Mouse (Mus musculus): ENCODE results near the gene Pmp22.

Pmp22 gene

DNA sequence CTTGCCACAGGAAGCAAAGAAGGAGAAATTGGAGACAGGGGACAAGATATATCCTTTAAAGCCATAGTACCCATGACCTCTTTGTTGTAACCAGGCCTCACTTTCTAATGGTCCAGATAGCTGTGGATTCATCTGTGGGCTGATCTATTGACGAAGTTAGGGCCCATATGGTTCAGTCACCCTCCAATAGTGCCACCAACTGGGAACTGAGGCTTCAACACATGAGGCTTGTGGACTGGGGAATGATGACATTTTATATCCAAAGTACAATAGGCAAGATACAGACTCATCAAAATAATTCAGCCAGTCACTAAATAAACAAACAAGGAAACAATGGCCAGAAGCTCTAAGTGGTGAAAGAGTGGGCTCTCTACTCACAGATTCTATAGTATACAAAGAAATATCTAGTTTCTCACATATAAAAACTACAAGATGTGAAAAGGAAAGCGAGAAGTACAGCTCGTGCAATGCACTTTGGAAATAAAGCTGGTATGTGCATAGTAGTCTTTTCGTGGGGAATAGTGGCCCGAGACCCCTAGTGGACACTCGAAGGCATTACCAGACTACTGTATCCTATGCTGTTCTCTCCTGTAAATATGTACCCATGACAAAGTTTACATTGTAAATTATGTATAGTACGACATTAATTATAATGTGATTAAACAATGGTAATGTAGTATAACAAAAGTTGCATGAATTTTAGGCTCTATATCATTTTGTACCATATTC, 36.1 kb downstream of the Pmp22 start:
- no peak for TF ChIP-seq GATA4 (IDR thresholded peaks at IDR 0.05; ENCODE audit: insufficient replicate concordance, low read length)

DNA sequence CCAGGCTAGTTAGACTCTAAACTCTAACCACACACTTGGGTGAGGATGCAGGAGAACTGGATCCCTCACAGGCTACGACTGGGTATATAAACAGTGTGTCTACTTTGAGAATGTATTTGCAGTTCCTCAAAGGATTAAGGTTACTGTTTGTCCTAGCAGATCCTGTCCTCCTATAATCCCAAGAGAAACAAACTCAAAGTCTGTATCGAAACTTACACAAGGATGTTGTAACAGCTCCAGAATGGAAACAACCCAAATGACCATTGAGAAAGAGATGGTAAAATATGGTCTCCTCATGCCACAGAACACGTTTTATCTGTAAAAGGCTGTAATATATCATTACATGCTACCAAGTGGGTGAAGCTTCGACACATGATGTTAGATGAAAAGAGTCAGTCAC, 39.0 kb downstream of the Pmp22 start:
- no peak for TF ChIP-seq GATA4 (IDR thresholded peaks at IDR 0.05; ENCODE audit: insufficient replicate concordance, low read length)

DNA sequence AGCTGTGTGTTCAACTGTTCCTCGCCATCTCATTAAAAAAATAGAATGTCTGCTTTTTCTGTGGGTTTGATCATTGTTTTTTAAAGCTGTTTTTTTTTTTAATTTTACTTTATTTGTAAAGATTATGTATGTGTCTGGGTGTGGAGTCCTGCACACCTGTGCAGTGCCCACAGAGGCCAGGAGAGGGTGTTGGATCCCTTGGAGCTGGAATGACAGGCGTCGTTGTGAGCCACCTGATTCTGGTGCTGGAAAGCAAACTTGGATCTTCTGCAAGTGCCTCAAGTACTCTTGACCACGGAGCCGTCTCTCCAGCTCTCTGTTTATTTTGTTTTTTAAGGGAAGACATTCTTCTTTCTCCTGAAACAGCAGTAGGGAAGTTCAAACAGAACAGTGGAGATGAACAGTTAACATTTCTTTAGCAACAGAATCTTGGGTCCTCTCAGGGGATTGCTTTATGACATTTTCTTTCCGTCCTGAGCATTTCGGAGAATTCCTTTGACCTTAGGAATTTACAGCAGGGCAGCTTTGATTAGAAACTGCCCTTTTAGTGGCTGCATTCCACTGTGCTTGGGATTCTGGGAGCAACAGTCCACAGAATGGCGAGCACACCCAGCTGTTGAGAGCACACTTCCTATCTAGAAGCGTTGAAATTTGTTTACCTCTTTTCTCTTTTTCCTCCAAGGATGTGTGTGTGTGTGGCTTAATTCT, 39.9 kb downstream of the Pmp22 start:
- no peak for TF ChIP-seq GATA4 (IDR thresholded peaks at IDR 0.05; ENCODE audit: insufficient replicate concordance, low read length)

DNA sequence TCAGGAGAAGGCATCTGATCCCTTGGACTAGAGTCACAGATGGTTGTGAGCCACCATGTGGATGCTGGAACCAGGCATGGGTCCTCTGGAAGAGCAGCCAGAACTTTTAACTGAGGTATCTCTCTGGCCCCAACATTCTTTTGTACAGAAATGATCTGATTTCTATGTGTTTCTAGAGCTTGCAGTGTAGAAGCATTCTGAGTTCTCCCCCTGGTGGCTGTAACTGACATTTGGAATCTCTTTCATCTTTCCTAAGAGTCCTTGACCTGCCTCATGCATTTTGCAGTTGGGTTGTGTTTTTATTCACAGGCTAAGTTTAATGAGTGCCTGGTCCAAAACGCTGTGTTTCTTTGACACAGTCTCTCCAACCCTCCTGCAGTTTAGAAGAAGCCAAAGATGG, 43.2 kb downstream of the Pmp22 start:
- no peak for TF ChIP-seq GATA4 (IDR thresholded peaks at IDR 0.05; ENCODE audit: insufficient replicate concordance, low read length)

DNA sequence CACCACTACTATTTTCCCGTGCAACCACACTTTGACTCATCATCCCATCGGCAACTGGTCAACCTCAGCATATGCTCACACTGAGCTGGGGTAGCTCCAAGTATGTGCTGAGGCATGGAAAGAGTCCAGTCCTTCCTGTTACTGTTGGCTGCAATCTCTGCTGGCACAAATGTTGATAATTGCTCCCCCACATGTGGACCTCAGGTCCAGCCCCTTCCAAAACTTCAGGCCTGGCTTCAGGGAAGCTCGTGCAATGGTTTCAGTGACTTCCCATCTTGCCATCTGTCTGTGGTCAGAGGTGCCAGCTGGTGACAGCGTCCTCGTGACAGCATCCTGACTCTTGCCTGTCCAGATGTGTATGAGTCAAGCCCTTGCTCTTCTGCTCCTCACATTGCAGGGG, 44.8 kb downstream of the Pmp22 start:
- no peak for TF ChIP-seq GATA4 (IDR thresholded peaks at IDR 0.05; ENCODE audit: insufficient replicate concordance, low read length)

DNA sequence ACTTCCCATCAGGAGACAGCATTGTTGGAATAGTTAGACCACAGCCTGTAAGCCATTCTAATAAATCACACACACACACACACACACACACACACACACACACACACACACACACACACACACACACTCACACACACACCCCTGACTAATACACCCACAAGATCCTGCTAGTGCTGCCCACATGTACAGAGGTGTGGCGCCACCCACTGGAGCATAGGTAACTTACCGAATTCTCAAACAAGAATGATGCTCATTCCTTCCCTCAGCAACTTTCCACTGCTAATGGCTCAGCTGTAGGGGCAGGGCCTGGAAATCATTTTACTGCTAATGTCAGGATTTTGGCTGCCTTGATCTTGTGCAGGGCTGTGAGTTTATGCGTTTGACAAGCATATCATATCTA, 46.5 kb downstream of the Pmp22 start:
- TF ChIP-seq GATA4 (IDR thresholded peaks at IDR 0.05; ENCODE audit: insufficient replicate concordance, low read length), result no peak

DNA sequence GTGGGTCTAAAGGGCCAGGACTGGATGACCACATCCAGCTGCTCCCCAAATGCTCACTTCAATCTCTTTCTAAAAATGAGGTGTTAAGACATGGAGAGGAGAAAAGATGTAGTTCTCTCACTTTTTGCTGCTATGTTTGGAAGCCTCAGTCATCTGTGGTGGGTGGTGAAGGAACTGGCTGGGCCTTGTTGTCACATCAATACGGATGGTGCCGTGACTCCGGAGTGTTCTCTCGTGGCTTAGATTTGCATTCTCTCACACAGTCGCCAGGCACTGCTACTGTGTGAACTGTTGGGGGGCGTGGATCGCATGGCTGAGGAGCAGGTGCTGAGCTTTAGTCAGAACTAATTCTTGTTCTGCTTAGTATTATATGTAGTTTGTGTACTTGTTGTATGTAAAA, 47.6 kb downstream of the Pmp22 start:
- TF ChIP-seq GATA4 (IDR thresholded peaks at IDR 0.05; ENCODE audit: insufficient replicate concordance, low read length), result no peak

DNA sequence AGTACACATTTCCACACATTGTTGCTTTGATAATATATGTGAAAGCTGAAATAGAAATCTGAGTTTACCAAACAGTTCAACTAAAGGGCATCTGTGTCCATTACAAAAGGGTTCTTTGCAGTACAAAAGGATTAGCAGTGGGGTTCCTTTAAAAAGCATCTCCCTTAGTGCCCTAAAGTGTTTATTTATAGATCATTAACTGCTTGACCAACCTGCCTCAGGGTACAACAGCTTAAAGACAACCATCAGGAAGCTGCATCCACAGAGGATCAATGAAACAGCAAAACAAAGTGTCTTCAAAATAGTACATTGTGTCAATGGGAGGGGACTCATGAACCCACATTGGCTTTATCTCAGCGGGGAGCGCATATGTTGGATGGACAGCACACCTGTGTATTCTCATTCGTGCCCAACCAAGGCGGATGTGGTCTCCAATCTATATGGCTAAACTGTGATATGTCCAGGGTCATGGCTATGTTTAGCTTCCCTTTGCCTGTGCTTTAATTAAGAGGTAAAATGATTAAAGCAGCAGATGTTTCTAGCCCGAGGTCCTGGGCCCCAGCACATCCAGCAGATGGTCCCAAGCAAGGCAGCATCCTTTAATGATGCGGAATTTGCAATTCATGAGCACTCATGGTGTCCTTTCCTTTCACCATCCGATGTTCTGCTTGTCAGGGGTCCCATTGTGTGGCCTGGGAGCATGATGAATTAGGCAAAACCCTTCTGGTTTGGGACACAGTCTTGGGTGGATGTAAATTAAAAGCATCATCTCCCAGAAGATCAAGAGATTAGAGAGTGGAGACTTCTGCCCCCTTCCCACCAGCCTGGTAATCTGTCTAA, 51.7 kb downstream of the Pmp22 start:
- TF ChIP-seq GATA4 (IDR thresholded peaks at IDR 0.05; ENCODE audit: insufficient replicate concordance, low read length), result no peak

DNA sequence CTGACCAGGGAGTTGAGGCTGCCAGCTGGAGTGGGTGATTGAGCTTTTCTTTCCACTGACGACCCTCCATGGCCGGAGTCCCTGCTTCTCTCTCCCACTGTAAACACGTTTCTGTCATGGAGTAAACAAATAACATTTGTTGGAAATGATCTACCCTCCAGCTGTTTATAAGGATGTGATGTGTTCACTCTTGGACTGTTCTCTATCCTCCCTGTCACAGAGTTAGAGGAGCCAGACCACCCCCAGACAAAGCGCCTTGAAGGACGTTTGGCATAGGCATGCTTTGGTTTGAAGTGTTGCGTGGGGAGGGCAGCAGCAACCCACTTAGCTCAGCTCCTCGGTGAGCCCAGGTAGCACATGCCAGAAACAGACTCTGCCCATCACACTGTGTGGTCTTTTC, 60.0 kb downstream of the Pmp22 start:
- TF ChIP-seq GATA4 (IDR thresholded peaks at IDR 0.05; ENCODE audit: insufficient replicate concordance, low read length), result no peak

DNA sequence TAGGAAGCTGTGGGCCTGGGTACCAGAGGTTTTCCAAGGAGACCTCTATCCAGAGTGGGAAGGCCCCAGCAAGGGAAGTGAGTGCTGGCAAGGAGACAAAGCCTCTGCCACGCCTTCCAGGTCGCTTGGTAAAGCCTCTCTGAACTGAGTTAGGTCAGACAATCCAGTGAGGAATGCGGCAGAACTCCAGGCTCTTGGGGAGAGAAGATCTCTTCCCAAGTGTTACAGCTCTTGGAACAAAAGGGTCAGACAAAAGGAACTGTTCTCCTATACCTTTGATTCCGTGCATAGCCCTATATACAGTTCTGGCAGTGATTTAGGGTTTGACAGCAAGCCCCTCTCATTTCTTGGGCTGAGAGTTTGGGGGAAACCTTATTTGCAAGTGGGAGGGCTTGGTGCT, 69.3 kb downstream of the Pmp22 start:
- TF ChIP-seq GATA4 (IDR thresholded peaks at IDR 0.05; ENCODE audit: insufficient replicate concordance, low read length), result no peak

DNA sequence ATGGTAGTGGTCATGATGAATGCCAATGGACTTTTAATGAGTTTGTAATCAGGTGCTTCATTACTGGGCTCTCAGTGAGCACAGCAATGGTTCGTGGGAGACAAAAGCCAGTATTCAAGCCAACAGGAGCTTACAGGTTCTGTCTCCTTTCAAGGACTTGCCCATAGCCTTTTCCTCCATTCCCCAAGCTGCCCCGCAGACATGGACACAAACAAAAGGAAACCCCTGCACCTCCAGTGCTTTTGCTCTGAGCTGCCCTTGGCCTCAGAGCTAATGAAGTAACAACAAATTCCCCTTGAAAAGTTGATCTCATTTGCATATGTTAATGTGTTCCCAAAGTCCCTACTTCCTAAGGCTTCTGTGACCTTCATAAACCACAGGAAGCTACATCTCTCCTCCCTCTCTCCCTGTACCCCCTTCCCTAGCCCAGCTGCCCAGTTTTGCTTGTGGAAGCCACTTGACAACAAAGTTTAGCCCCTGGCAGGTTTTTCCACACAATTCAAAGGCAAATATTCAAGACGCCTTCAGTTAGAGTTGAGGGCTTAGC, 73.3 kb downstream of the Pmp22 start:
- no peak for TF ChIP-seq GATA4 (IDR thresholded peaks at IDR 0.05; ENCODE audit: insufficient replicate concordance, low read length)

Data from liver, adult (tissue).